Mouse (Mus musculus): Measurements from ENCODE around the gene Aldh4a1. TPM values are rescaled to one million over a fixed set of nuclear protein-coding genes. Genes with fewer than 3 reads are reported as not detected.
A peak's percentile ranks its signal among the peaks of the same experiment; 100 is the strongest.

Aldh4a1 gene
- polyA plus RNA-seq, 2 experiments, result 29.9 to 31.1 TPM

DNA sequence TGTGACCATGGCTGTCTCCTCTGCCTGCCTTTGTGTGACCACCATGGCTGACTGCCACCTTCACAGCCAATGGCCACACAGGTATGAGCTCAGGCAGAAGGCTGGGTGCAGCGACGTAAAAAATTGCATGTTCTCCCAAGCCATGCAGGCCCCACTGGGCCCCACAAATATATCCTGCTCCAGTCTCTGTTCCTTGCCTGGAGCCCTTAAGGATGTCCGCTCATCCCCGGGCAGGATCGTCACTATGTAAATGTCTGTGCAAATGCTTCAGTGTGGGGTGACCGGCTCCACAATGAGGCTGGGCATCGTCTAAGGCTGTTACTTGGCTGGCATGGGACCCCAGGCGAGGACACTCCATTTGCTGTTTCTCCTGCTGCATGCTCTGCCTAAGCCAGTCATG is 30.6 kb downstream of the Aldh4a1 start, which contains the start of gene Tas1r2:
Gene Tas1r2 (plus strand): TSS at position 301 of the 400 bp plus-strand sequence.
- Histone ChIP-seq H3K27ac (no peak within 1 kb of the TSS), H3K4me1 (replicated peaks; ENCODE audit: control insufficient read depth in 2 of 2, insufficient read depth in 2 of 2, low read length in 1 of 2) (no peaks in the 10 kb centered on the region), H3K36me3 (replicated peaks; ENCODE audit: control insufficient read depth, insufficient read depth, low read depth) (no peaks in the 10 kb centered on the region), H3K4me3 (ENCODE audit: insufficient read depth in 1 of 2, low read depth in 2 of 2, low read length in 2 of 2) (no peak within 1 kb of the TSS), H3K27me3 (ENCODE audit: control insufficient read depth, insufficient read depth, low read length) (no peaks in the 10 kb centered on the region), H3K9me3 (ENCODE audit: control insufficient read depth, low read length) (no peaks in the 10 kb centered on the region), H3K9ac (replicated peaks) (no peak within 1 kb of the TSS), H3K4me2 (ENCODE audit: low read depth) (no peak within 1 kb of the TSS)
- DNase-seq (ENCODE audit: low read depth in 3 of 3, low spot score in 3 of 3) (no peak), ATAC-seq (ENCODE audit: insufficient read depth) (no peak)
- no peak for TF ChIP-seq EP300 (IDR thresholded peaks at IDR 0.05; ENCODE audit: low read depth)
- TF ChIP-seq CTCF (IDR thresholded peaks at IDR 0.05; ENCODE audit: low read depth), result no peak
- 58% methylated on average over 8 of the region's 8 CpGs for WGBS (ENCODE audit: insufficient replicate concordance)

DNA sequence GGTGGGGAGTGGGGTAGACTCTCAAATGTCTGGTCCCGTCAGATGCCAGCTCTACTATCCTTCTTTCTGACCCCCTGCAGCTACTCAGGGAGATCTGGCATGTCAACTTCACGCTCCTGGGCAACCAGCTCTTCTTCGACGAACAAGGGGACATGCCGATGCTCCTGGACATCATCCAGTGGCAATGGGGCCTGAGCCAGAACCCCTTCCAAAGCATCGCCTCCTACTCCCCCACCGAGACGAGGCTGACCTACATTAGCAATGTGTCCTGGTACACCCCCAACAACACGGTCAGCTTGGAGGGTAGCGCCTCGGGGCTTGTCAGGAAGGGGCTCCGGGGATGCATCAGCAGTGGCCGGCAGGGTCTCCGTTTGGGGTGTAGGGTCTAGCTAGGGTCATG is 39.2 kb downstream of the Aldh4a1 start:
- Histone ChIP-seq H3K27me3 (ENCODE audit: control insufficient read depth, insufficient read depth, low read length) (no peaks in the 10 kb centered on the region), H3K36me3 (replicated peaks; ENCODE audit: control insufficient read depth, insufficient read depth, low read depth) (no peaks in the 10 kb centered on the region), H3K27ac (no peak overlapping the region), H3K4me3 (ENCODE audit: insufficient read depth in 1 of 2, low read depth in 2 of 2, low read length in 2 of 2) (no peak overlapping the region), H3K9ac (replicated peaks) (no peak overlapping the region), H3K4me2 (ENCODE audit: low read depth) (no peak overlapping the region), H3K9me3 (ENCODE audit: control insufficient read depth, low read length) (no peaks in the 10 kb centered on the region), H3K4me1 (replicated peaks; ENCODE audit: control insufficient read depth in 2 of 2, insufficient read depth in 2 of 2, low read length in 1 of 2) (no peaks in the 10 kb centered on the region)
- no peak for ATAC-seq (ENCODE audit: insufficient read depth)
- TF ChIP-seq EP300 (IDR thresholded peaks at IDR 0.05; ENCODE audit: low read depth) (no peak), CTCF (IDR thresholded peaks at IDR 0.05; ENCODE audit: low read depth) (no peak)
- DNase-seq (ENCODE audit: low read depth in 3 of 3, low spot score in 3 of 3), result no peak
- WGBS (ENCODE audit: insufficient replicate concordance), result 67% methylated on average over 14 of the region's 14 CpGs

- Histone ChIP-seq H3K4me1 (replicated peaks; ENCODE audit: control insufficient read depth in 2 of 2, insufficient read depth in 2 of 2, low read length in 1 of 2) (no peaks in the 10 kb centered on the region), H3K36me3 (replicated peaks; ENCODE audit: control insufficient read depth, insufficient read depth, low read depth) (no peaks in the 10 kb centered on the region), H3K9me3 (ENCODE audit: control insufficient read depth, low read length) (no peaks in the 10 kb centered on the region), H3K9ac (replicated peaks) (no peak overlapping the region), H3K4me2 (ENCODE audit: low read depth) (no peak overlapping the region), H3K27ac (no peak overlapping the region), H3K27me3 (ENCODE audit: control insufficient read depth, insufficient read depth, low read length) (no peaks in the 10 kb centered on the region), H3K4me3 (ENCODE audit: insufficient read depth in 1 of 2, low read depth in 2 of 2, low read length in 2 of 2) (no peak overlapping the region)
- DNase-seq (ENCODE audit: low read depth in 3 of 3, low spot score in 3 of 3), result no peak
- 60% methylated on average over 6 of the region's 6 CpGs for WGBS (ENCODE audit: insufficient replicate concordance)
- TF ChIP-seq EP300 (IDR thresholded peaks at IDR 0.05; ENCODE audit: low read depth) (no peak), CTCF (IDR thresholded peaks at IDR 0.05; ENCODE audit: low read depth) (no peak)
- ATAC-seq (ENCODE audit: insufficient read depth), result no peak
These were observed 45.0 kb downstream of the Aldh4a1 start for GRCm38 (mm10) chr4:139667632-139668031.

- no peak for ATAC-seq (ENCODE audit: insufficient read depth)
- H3K36me3 ChIP-seq (replicated peaks; ENCODE audit: control insufficient read depth, insufficient read depth, low read depth), result no peaks in the 10 kb centered on the region
These were observed 47.2 kb downstream of the Aldh4a1 start for GRCm38 (mm10) chr4:139669847-139670246.

GRCm38 (mm10) chr4:139675696-139676095 is 53.0 kb downstream of the Aldh4a1 start:
- Histone ChIP-seq H3K27me3 (ENCODE audit: control insufficient read depth, insufficient read depth, low read length) (no peaks in the 10 kb centered on the region), H3K27ac (no peak overlapping the region), H3K4me1 (replicated peaks; ENCODE audit: control insufficient read depth in 2 of 2, insufficient read depth in 2 of 2, low read length in 1 of 2) (no peaks in the 10 kb centered on the region), H3K4me3 (ENCODE audit: insufficient read depth in 1 of 2, low read depth in 2 of 2, low read length in 2 of 2) (no peak overlapping the region), H3K4me2 (ENCODE audit: low read depth) (no peak overlapping the region), H3K9ac (replicated peaks) (no peak overlapping the region), H3K9me3 (ENCODE audit: control insufficient read depth, low read length) (no peaks in the 10 kb centered on the region), H3K36me3 (replicated peaks; ENCODE audit: control insufficient read depth, insufficient read depth, low read depth) (no peaks in the 10 kb centered on the region)
- 58% methylated on average over 9 of the region's 9 CpGs for WGBS (ENCODE audit: insufficient replicate concordance)
- TF ChIP-seq EP300 (IDR thresholded peaks at IDR 0.05; ENCODE audit: low read depth), result no peak
- TF ChIP-seq CTCF (IDR thresholded peaks at IDR 0.05; ENCODE audit: low read depth), result no peak
- DNase-seq (ENCODE audit: low read depth in 3 of 3, low spot score in 3 of 3) (no peak), ATAC-seq (ENCODE audit: insufficient read depth) (no peak)

More at GRCm38 (mm10) chr4:139669847-139670246, 47.2 kb downstream of the Aldh4a1 start:
- Histone ChIP-seq H3K4me1 (replicated peaks; ENCODE audit: control insufficient read depth in 2 of 2, insufficient read depth in 2 of 2, low read length in 1 of 2) (no peaks in the 10 kb centered on the region), H3K27ac (no peak overlapping the region), H3K4me2 (ENCODE audit: low read depth) (no peak overlapping the region), H3K27me3 (ENCODE audit: control insufficient read depth, insufficient read depth, low read length) (no peaks in the 10 kb centered on the region), H3K9ac (replicated peaks) (no peak overlapping the region), H3K9me3 (ENCODE audit: control insufficient read depth, low read length) (no peaks in the 10 kb centered on the region), H3K4me3 (ENCODE audit: insufficient read depth in 1 of 2, low read depth in 2 of 2, low read length in 2 of 2) (no peak overlapping the region)
- peak; percentile 24 to 33 (median 26) for DNase-seq (ENCODE audit: low read depth in 3 of 3, low spot score in 3 of 3)
- whole genome bisulfite sequencing (ENCODE audit: insufficient replicate concordance), result 8% methylated on average over 6 of the region's 6 CpGs
- TF ChIP-seq CTCF (IDR thresholded peaks at IDR 0.05; ENCODE audit: low read depth) (peak; percentile 97), EP300 (IDR thresholded peaks at IDR 0.05; ENCODE audit: low read depth) (no peak)
